ENCODE assay signal across 8 mouse cellular contexts in genomic region chr10:60304854-60305628, GRCm38 (mm10). TPM values are rescaled to one million over a fixed set of nuclear protein-coding genes. Genes with fewer than 3 reads are reported as not detected.
A peak's percentile ranks its signal among the peaks of the same experiment; 100 is the strongest.
DNase-seq lines count a peak whose midpoint lies in the region; ATAC-seq and TF ChIP-seq lines count a peak whose summit lies in the region.

No protein-coding gene starts in this region.

- ATAC-seq in heart, embryonic 15.5 days (replicated peaks; ENCODE audit: insufficient number of reproducible peaks, insufficient read depth, low FRiP score, low read depth): peak; percentile 49
- ATAC-seq in lung, embryonic 14.5 days (ENCODE audit: insufficient read depth): peak; percentile 84

- no peaks in the 10 kb centered on the region for H3K27me3 ChIP-seq in heart, embryonic 15.5 days
- H3K27me3 ChIP-seq in lung, embryonic 14.5 days (ENCODE audit: insufficient read depth, low read length): no peaks in the 10 kb centered on the region

- no peak overlapping the region for H3K4me2 ChIP-seq in heart, embryonic 15.5 days
- H3K4me2 ChIP-seq in lung, embryonic 14.5 days: no peak overlapping the region

- 55% methylated on average over 15 of the region's 15 CpGs for WGBS in heart, embryonic 15.5 days
- 61% methylated on average over 15 of the region's 15 CpGs for WGBS in lung, embryonic 14.5 days
- WGBS in olfactory bulb, adult 2 months: 58% methylated on average over 15 of the region's 15 CpGs

- H3K4me3 ChIP-seq in heart, embryonic 15.5 days: no peak overlapping the region
- H3K4me3 ChIP-seq in lung, embryonic 14.5 days (ENCODE audit: low read depth, low read length): no peak overlapping the region
- H3K4me3 ChIP-seq in olfactory bulb, adult 2 months (ENCODE audit: insufficient read depth, low read depth, low read length): no peak overlapping the region

- no peak for TF ChIP-seq POLR2A in olfactory bulb, adult 2 months (IDR thresholded peaks at IDR 0.05; ENCODE audit: insufficient read depth, low read depth, low read length)

- no peaks in the 10 kb centered on the region; the same call in 1 of the 2 replicates for H3K4me1 ChIP-seq in heart, embryonic 15.5 days (replicated peaks)
- H3K4me1 ChIP-seq in lung, embryonic 14.5 days (ENCODE audit: insufficient read depth): no peaks in the 10 kb centered on the region
- peaks cover 9% of the 10 kb centered on the region; the same call in 1 of the 2 replicates for H3K4me1 ChIP-seq in olfactory bulb, adult 2 months (ENCODE audit: control insufficient read depth, insufficient read depth, low read length)

- peaks cover 25% of the 10 kb centered on the region for H3K36me3 ChIP-seq in heart, embryonic 15.5 days
- peaks cover 24% of the 10 kb centered on the region for H3K36me3 ChIP-seq in lung, embryonic 14.5 days (ENCODE audit: insufficient read depth)

- H3K9ac ChIP-seq in heart, embryonic 15.5 days: no peak overlapping the region
- no peak overlapping the region for H3K9ac ChIP-seq in lung, embryonic 14.5 days

- H3K9me3 ChIP-seq in heart, embryonic 15.5 days (replicated peaks): no peaks in the 10 kb centered on the region
- no peaks in the 10 kb centered on the region for H3K9me3 ChIP-seq in lung, embryonic 14.5 days (ENCODE audit: low read depth, low read length)

- peak; percentile 82 for DNase-seq in ES-CJ7 (ENCODE audit: low read depth, low spot score)
- DNase-seq in brain, embryonic 18.5 days (ENCODE audit: low read depth, low spot score): peak; percentile 40
- peak; percentile 65 for DNase-seq in fibroblast of lung, adult 2 months (ENCODE audit: low read depth)
- DNase-seq in kidney, postnatal 10 days: peak; percentile 84
- DNase-seq in lung, embryonic 14.5 days: peak; percentile 94
- peak; percentile 84 for DNase-seq in thymus, postnatal 0 days (ENCODE audit: low spot score)

- no peak overlapping the region for H3K27ac ChIP-seq in heart, embryonic 15.5 days
- H3K27ac ChIP-seq in lung, embryonic 14.5 days (ENCODE audit: low read depth): no peak overlapping the region
- H3K27ac ChIP-seq in olfactory bulb, adult 2 months (ENCODE audit: insufficient read depth, low read depth, low read length): no peak overlapping the region

- peak; percentile 96 for TF ChIP-seq CTCF in lung, embryonic 14.5 days (IDR thresholded peaks at IDR 0.05; ENCODE audit: low read depth)
- peak; percentile 9 for TF ChIP-seq CTCF in olfactory bulb, adult 2 months (IDR thresholded peaks at IDR 0.05; ENCODE audit: insufficient read depth, low read depth, low read length)

RNA-seq across cellular contexts. Expression of gene Psap, which starts 27.6 kb away (rescaled TPM):
- polyA plus RNA-seq in heart, embryonic 15.5 days (2015; fragmentation: Nextera tagmentation; extraction: Ambion mirVana): 118 and 142 TPM in 2 replicates
- 73.5 and 74.0 TPM in 2 replicates for polyA plus RNA-seq in lung, embryonic 14.5 days (2014; fragmentation: Nextera tagmentation; extraction: Ambion mirVana)
- 231 and 580 TPM in 2 replicates for polyA plus RNA-seq in olfactory bulb, adult 2 months (2012; ENCODE audit: insufficient read depth, insufficient read length, low replicate concordance, missing spikeins)
- 203 and 207 TPM in 2 replicates for polyA plus RNA-seq in thymus, postnatal 0 days (2015; fragmentation: Nextera tagmentation; extraction: Ambion mirVana)

RNA-seq across cellular contexts. Expression of gene Vsir, which starts 41.6 kb away (rescaled TPM):
- polyA plus RNA-seq in heart, embryonic 15.5 days (2015; fragmentation: Nextera tagmentation; extraction: Ambion mirVana): 3.9 and 5.5 TPM in 2 replicates
- 4.3 and 6.7 TPM in 2 replicates for polyA plus RNA-seq in lung, embryonic 14.5 days (2014; fragmentation: Nextera tagmentation; extraction: Ambion mirVana)
- 160 TPM in 1 of 2 replicates, not detected in the other for polyA plus RNA-seq in olfactory bulb, adult 2 months (2012; ENCODE audit: insufficient read depth, insufficient read length, low replicate concordance, missing spikeins)
- 14.0 and 15.2 TPM in 2 replicates for polyA plus RNA-seq in thymus, postnatal 0 days (2015; fragmentation: Nextera tagmentation; extraction: Ambion mirVana)

Comparison
In these comparisons a context has a peak if more than half of its experiments do, and no peak if none do; other contexts are left out.
1. DNase-seq: peak in every context shown above with its lines; median percentile 94 in lung, embryonic 14.5 days; 84 in kidney, postnatal 10 days; 84 in thymus, postnatal 0 days; 82 in ES-CJ7; 65 in fibroblast of lung, adult 2 months; 40 in brain, embryonic 18.5 days.